Mouse (Mus musculus) G1E (cell line): ENCODE measurements around the gene Agap1. TPM values are rescaled to one million over a fixed set of nuclear protein-coding genes. Genes with fewer than 3 reads are reported as not detected.

Source experiments
- ATAC-seq: 2 replicates; pipeline ENCODE4 v1.8.0; 2016; ENCODE audit warnings: mild to moderate bottlenecking; ENCODE audit not compliant: insufficient number of reproducible peaks, poor library complexity, low FRiP score, severe bottlenecking; ENCODE audit errors: extremely low read depth
- DNase-seq: peaks from one replicate; pipeline ENCODE4 v3.0.0; 2012; ENCODE audit warnings: low spot score
- H3K27me3 ChIP-seq: 2 replicates; pipeline ENCODE4 v1.6.1; 2012; ENCODE audit warnings: mild to moderate bottlenecking, low read length, inconsistent platforms; ENCODE audit not compliant: insufficient read depth
- H3K36me3 ChIP-seq: replicated peaks from 2 replicates; pipeline ENCODE3; 2012; ENCODE audit warnings: mild to moderate bottlenecking, inconsistent platforms
- H3K4me1 ChIP-seq: 2 replicates; pipeline ENCODE4 v1.6.1; 2012; ENCODE audit warnings: low read depth, low read length, inconsistent platforms, mixed read lengths; ENCODE audit not compliant: insufficient read depth
- H3K4me3 ChIP-seq: 2 replicates; pipeline ENCODE4 v1.5.1; 2012; ENCODE audit warnings: low read depth, mild to moderate bottlenecking, inconsistent platforms, low read length, moderate library complexity, mixed read lengths
- H3K9me3 ChIP-seq: replicated peaks from 2 replicates; pipeline ENCODE4 v1.6.1; 2012; ENCODE audit warnings: inconsistent platforms
- CTCF ChIP-seq: IDR thresholded peaks from 2 replicates; pipeline ENCODE4 v1.5.1; 2012; ENCODE audit warnings: low read depth, low read length, inconsistent platforms, mixed read lengths
- GATA1 ChIP-seq: IDR thresholded peaks from 2 replicates; pipeline ENCODE4 v1.6.1; 2012; ENCODE audit warnings: borderline replicate concordance, low read length, inconsistent platforms, mixed read lengths
- GATA2 ChIP-seq: IDR thresholded peaks from 2 replicates; pipeline ENCODE4 v1.6.1; 2012; ENCODE audit warnings: low read depth, low read length, inconsistent platforms, borderline replicate concordance
- POLR2AphosphoS5 ChIP-seq: IDR thresholded peaks from 2 replicates; pipeline ENCODE4 v1.6.1; 2012; ENCODE audit warnings: low read depth, low read length, inconsistent platforms; ENCODE audit not compliant: insufficient replicate concordance
- TAL1 ChIP-seq: conservative IDR thresholded peaks from 2 replicates; pipeline ENCODE4 v1.6.1; 2012; ENCODE audit warnings: low read depth, low read length, inconsistent platforms, mixed read lengths
- polyA plus RNA-seq: library from polyadenylated mRNA; stranded (reverse); fragments of >175 nt; gene quantifications from 2 replicates; pipeline ENCODE4 v1.2.3, GENCODE M21; 2012
- total RNA-seq, 2 experiments: library from RNA; stranded (forward) in 1 of 2; stranded (reverse) in 1 of 2; fragments of 200-1000 nt in 1 of 2; fragments of >200 nt in 1 of 2; fragmentation: Nextera tagmentation in 1 of 2; gene quantifications; 2 replicates each; pipeline ENCODE4 v1.2.3; 2014 to 2017

Gene Agap1
- total and polyA plus RNA-seq, 3 experiments: 0.01 to 0.45 (median 0.16) TPM

DNA sequence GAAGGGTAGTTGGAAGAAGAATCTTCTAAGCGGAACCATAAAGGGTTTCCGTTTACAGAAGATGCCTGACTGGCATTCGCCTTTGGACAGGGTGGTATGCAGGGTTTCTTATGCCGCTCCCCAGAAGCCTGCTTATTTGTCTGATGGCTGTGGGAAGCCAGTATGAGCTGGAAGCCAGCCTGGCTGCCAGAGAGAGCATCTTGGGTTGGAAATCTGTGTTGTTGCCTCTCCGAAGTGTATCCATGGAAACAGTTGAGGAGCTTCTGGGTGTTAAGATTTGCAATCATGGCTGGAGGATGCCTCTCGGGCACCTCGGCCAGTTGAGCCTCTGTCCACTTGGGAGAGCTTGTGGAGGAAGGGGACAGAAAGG, 395.2 kb downstream of the Agap1 start:
- no peak for TF ChIP-seq POLR2AphosphoS5
- no peak for TF ChIP-seq TAL1
- no peak for TF ChIP-seq GATA2
- no peak for TF ChIP-seq CTCF
- TF ChIP-seq GATA1: no peak
- ATAC-seq (no peak), DNase-seq (no peak)
- Histone ChIP-seq H3K27me3 (no peaks in the 10 kb centered on the region; the same call in 1 of the 2 replicates), H3K9me3 (peaks cover 83% of the 10 kb centered on the region), H3K36me3 (no peaks in the 10 kb centered on the region), H3K4me3 (no peak overlapping the region), H3K4me1 (no peaks in the 10 kb centered on the region)

DNA sequence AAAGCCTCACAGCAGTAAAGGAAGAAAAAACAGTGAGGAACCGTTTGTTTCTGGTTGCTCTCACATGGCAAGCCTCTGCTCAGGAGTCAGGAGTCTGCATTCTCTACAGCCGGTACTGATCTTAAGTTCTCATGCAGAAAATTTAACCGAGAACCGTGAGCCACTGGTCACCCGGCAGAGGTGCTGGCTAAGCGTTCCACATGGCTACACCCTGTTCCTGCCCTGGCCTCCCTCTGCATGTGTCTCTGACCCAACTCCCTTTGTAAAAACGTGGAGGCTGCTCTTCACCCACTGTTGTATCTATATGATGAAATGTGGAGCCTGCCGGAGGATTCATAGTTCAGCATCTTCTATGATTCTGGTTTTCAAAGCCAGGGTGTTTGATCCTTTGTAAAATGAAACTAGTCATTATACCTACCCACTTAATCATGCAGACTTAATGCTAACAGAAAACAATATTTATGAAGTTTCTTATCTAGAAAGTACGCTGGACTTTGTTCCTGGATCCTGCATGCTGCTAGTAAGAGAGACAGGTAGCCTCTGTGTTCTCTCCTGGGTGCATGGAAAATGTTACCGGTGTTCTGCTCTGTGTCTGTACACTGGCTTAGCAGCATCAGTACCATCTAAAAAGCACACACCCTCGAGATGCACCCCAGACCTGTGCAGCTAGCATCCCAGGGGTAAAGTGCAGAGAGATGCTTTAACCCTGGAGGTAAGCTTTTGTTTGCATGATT, 396.2 kb downstream of the Agap1 start:
- ATAC-seq (no peak), DNase-seq (no peak)
- Histone ChIP-seq H3K36me3 (no peaks in the 10 kb centered on the region), H3K4me1 (no peaks in the 10 kb centered on the region), H3K9me3 (peaks cover 80% of the 10 kb centered on the region), H3K4me3 (no peak overlapping the region), H3K27me3 (no peaks in the 10 kb centered on the region; the same call in 1 of the 2 replicates)
- TF ChIP-seq GATA2 (no peak), TAL1 (no peak), POLR2AphosphoS5 (no peak), GATA1 (no peak), CTCF (no peak)

DNA sequence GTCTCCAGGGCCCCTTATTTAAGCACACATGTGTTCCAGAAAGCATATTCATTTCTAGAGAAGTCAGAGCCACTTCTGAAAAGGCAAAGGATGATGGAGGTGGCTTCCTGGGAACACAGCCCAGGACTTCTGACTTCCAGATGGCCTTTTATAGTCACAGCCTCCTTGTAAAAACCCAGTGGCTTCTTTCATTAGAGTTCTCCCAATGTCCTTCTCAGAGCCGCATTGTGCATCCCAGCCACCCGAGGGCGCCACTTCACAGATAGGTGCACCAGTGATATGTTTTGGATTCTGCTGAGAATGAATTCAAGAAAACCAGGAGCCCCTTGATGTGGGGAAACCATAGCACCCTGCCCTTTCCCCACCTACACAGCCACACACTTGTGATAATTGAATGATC, 404.6 kb downstream of the Agap1 start:
- Histone ChIP-seq H3K36me3 (no peaks in the 10 kb centered on the region), H3K9me3 (peaks cover 88% of the 10 kb centered on the region), H3K27me3 (no peaks in the 10 kb centered on the region), H3K4me1 (no peaks in the 10 kb centered on the region), H3K4me3 (no peak overlapping the region)
- no peak for ATAC-seq
- no peak for TF ChIP-seq TAL1
- no peak for TF ChIP-seq GATA1
- TF ChIP-seq CTCF: no peak
- TF ChIP-seq GATA2: no peak
- DNase-seq: no peak

GRCm38 (mm10) chr1:89860017-89860730, 405.6 kb downstream of the Agap1 start:
- Histone ChIP-seq H3K4me3 (no peak overlapping the region; the same call in 1 of the 2 replicates), H3K4me1 (no peaks in the 10 kb centered on the region), H3K36me3 (no peaks in the 10 kb centered on the region), H3K9me3 (peaks cover 90% of the 10 kb centered on the region), H3K27me3 (no peaks in the 10 kb centered on the region)
- TF ChIP-seq GATA1 (no peak), CTCF (no peak), POLR2AphosphoS5 (no peak), TAL1 (no peak), GATA2 (no peak)
- DNase-seq: no peak
- ATAC-seq: no peak

GRCm38 (mm10) chr1:89865787-89866186, 411.2 kb downstream of the Agap1 start:
- TF ChIP-seq CTCF (no peak), TAL1 (no peak), GATA2 (no peak), POLR2AphosphoS5 (no peak), GATA1 (no peak)
- DNase-seq (no peak), ATAC-seq (no peak)
- Histone ChIP-seq H3K36me3 (no peaks in the 10 kb centered on the region), H3K9me3 (peaks cover 86% of the 10 kb centered on the region), H3K4me1 (no peaks in the 10 kb centered on the region), H3K4me3 (no peak overlapping the region), H3K27me3 (no peaks in the 10 kb centered on the region)

DNA sequence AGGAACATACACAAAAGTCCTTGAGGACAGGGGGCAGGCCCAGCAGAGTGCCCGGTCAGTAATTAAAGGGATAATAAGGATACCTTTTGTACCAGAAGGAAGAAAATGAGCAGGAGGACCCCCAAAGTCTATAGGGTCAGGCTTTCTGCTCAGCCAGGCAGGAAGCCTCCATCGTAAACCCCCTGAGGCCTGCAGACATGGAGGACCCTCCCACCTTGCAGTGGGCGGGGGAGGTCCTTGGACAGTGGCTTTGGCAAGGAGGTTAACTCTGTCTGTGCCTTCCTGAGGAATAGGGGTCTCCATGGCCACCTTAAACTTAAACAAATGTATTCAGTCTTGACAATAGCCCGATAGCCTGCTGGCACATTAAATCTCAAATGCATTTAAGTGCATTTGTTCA, 413.2 kb downstream of the Agap1 start:
- Histone ChIP-seq H3K4me3 (no peak overlapping the region), H3K9me3 (peaks cover 88% of the 10 kb centered on the region), H3K4me1 (no peaks in the 10 kb centered on the region), H3K27me3 (no peaks in the 10 kb centered on the region), H3K36me3 (no peaks in the 10 kb centered on the region)
- no peak for TF ChIP-seq POLR2AphosphoS5
- DNase-seq (no peak), ATAC-seq (no peak)
